Mouse (Mus musculus) kidney, postnatal 10 days (tissue): ENCODE measurements around the gene Hoxa9.

Experiments used
- DNase-seq: peaks from one replicate; pipeline ENCODE4 v3.0.0; 2021; ENCODE audit warnings: mixed read lengths

Hoxa9 gene

DNA sequence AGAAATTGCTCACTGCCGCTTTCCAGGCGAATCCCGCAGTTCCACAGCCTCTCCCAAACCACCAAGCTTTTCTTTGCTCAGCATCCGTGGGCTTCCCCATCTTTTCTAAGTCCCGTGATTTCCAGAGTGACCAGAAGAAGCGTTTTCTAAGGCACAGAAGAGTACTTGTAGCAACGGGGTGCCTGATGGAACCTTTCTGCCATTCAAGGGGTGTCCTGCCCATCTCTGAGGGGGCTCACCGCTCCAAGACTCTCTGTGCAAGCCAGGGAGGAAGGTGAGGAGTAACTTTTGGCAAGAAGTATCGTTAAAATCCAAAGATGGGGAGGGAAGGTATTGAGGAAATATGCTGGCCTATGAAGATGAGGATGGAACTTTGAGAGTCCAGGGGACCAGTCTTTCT, 53.1 kb downstream of the Hoxa9 start:
- peak; percentile 20 for DNase-seq

GRCm38 (mm10) chr6:52177061-52177735, 53.7 kb downstream of the Hoxa9 start, which contains the start of gene 5730596B20Rik:
Gene 5730596B20Rik (plus strand): TSS chr6:52177498.
- peak; percentile 81 for DNase-seq

GRCm38 (mm10) chr6:52176391-52176790, 54.5 kb downstream of the Hoxa9 start:
- peak; percentile 34 for DNase-seq

DNA sequence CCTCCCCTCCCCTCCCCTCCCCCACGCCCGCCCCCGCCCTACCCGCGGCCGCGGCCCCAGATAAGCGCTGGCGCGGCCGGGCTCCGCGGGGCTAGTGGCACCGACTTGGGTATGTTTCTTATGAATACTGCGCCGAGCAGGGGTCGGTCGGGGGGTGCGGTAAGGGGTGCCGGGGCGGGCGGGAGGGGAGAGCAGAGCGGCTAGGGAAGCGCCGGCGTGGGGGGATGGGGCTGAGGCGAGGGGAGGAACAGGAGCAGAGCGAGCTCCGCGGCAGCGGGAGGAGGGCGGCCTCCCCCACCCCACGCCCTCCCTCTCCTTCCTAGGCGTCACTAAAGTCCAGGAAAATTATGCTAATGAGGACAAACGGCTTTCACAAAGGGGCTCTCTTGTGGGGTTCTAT, 55.0 kb downstream of the Hoxa9 start:
- peak; percentile 87 for DNase-seq

GRCm38 (mm10) chr6:52174968-52175751, 55.7 kb downstream of the Hoxa9 start:
- DNase-seq = peak; percentile 83

GRCm38 (mm10) chr6:52173648-52174047, 57.2 kb downstream of the Hoxa9 start:
- no peak for DNase-seq
